Mouse (Mus musculus) testis, adult 2 months (tissue): Measurements from ENCODE around the gene Dph7.
"Not testable (repeated sequence)": the region's sequence is repeated elsewhere in the genome, so short reads cannot be mapped to it uniquely, and the experiment has no call there.

Source experiments
- CTCF ChIP-seq: fragments of 200-500 bp; IDR thresholded peaks from 2 replicates; pipeline ENCODE4 v1.5.1; 2012; ENCODE audit warnings: low read depth, mild to moderate bottlenecking, inconsistent platforms, low read length, moderate library complexity; ENCODE audit not compliant: control insufficient read depth, insufficient read depth, insufficient replicate concordance
- POLR2A ChIP-seq: fragments of 200-500 bp; IDR thresholded peaks from 2 replicates; pipeline ENCODE4 v1.6.1; 2012; ENCODE audit warnings: low read depth, mild to moderate bottlenecking, inconsistent platforms, low read length, moderate library complexity; ENCODE audit not compliant: control insufficient read depth

DNA sequence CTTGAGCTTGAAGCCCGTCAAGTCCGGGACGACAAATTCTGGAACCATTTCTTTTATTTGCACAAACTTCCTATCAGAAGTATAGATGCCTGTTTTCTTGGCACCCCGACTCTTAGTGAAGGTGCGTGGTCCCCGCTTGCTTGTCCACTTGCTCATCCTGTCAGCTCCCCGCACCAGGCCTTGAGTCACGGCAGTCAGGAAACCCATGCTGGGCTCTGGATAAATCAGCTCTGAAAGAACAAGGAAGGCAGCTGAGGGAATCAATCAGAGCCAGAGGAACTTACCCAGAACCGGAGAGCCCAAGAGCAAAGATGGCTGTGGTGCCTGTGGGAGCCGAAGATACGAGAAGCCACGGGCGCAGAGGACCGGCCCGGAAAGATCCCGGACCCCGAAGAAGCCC is 12.3 kb downstream of the Dph7 start:
- not testable (repeated sequence) for TF ChIP-seq CTCF, POLR2A
